Mouse (Mus musculus): ENCODE results near the gene Nop9. TPM values are rescaled to one million over a fixed set of nuclear protein-coding genes. Genes with fewer than 3 reads are reported as not detected.
A peak's percentile ranks its signal among the peaks of the same experiment; 100 is the strongest.

The Nop9 gene
- total and polyA plus RNA-seq, 2 experiments from 2014 or later: 14.2 to 20.2 TPM

- 37% methylated on average over 11 of the region's 11 CpGs for WGBS
- peak overlapping the region; percentile 53 for H3K4me3 ChIP-seq (ENCODE audit: low read depth, low read length)
- TF ChIP-seq EP300 (IDR thresholded peaks at IDR 0.05; ENCODE audit: low read depth) (no peak), CTCF (IDR thresholded peaks at IDR 0.05; ENCODE audit: low read depth) (no peak)
- no peak overlapping the region for H3K27ac ChIP-seq (ENCODE audit: low read depth)
- H3K9ac ChIP-seq (replicated peaks; ENCODE audit: low read depth, low read length): no peak overlapping the region
- H3K4me2 ChIP-seq (ENCODE audit: low read depth, low read length): peak overlapping the region; percentile 77
- H3K36me3 ChIP-seq (replicated peaks; ENCODE audit: control insufficient read depth, insufficient read depth, low read length): no peaks in the 10 kb centered on the region
- peaks cover 41% of the 10 kb centered on the region for H3K27me3 ChIP-seq (ENCODE audit: control insufficient read depth, insufficient read depth, low read length)
- no peak for ATAC-seq (ENCODE audit: insufficient read depth, low read depth)
- DNase-seq (ENCODE audit: low spot score): no peak
- peaks cover 11% of the 10 kb centered on the region; the same call in 1 of the 2 replicates for H3K4me1 ChIP-seq (ENCODE audit: control insufficient read depth, insufficient read depth)
- H3K9me3 ChIP-seq (replicated peaks; ENCODE audit: control insufficient read depth, low read length): no peaks in the 10 kb centered on the region
These were observed 42.2 kb downstream of the Nop9 start for GRCm38 (mm10) chr14:55787731-55788130.

DNA sequence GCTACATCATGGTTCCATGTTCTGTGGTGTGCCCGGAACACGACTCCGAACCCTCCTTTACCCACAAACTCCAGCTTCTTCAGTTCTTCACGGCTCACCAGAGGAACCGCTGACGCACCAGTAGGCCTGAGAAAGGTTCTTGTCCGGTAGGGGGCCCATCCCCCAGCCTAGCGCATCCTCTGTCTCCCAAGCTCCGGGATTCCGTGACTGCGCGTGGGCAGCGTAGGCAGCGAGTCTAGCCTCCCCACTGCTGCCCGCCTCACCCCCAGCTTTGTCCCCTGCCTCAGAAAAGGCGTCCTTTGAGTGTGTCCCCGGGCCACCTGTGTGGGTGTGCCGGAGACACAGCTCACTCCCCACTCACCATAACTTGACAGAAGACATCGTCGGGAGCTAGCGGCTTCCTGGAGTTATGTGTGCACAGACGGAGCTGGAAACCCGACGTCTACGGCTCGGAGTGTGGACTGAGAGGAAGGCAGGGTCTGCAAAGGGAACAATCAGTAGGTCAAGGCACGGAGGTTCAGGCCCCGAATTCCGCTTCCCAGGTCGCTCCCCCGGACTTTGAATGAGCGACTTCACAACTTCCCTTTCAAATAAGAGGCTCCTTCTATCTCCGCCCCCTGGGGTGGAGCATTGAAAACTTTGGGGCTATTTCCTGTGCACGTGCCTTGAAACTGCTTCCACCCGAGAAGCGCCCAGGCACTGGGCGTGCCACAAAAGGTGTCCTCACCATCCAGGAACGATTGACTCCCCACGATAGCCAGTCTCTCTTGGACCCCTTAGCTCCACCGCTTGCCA, 43.0 kb downstream of the Nop9 start, which contains the start of gene Ripk3:
Gene Ripk3 (minus strand): TSS at position 610 of the 795 bp plus-strand sequence.
- Histone ChIP-seq H3K4me2 (ENCODE audit: low read depth, low read length) (peak within 1 kb of the TSS; percentile 77), H3K4me3 (ENCODE audit: low read depth, low read length) (peak within 1 kb of the TSS; percentile 53), H3K4me1 (ENCODE audit: control insufficient read depth, insufficient read depth) (peaks cover 11% of the 10 kb centered on the region; the same call in 1 of the 2 replicates), H3K27ac (ENCODE audit: low read depth) (no peak within 1 kb of the TSS), H3K9me3 (replicated peaks; ENCODE audit: control insufficient read depth, low read length) (no peaks in the 10 kb centered on the region), H3K36me3 (replicated peaks; ENCODE audit: control insufficient read depth, insufficient read depth, low read length) (no peaks in the 10 kb centered on the region), H3K27me3 (ENCODE audit: control insufficient read depth, insufficient read depth, low read length) (peaks cover 38% of the 10 kb centered on the region), H3K9ac (replicated peaks; ENCODE audit: low read depth, low read length) (peak within 1 kb of the TSS; percentile 37; the same call in 1 of the 2 replicates)
- WGBS: 5% methylated on average over 40 of the region's 40 CpGs
- TF ChIP-seq CTCF (IDR thresholded peaks at IDR 0.05; ENCODE audit: low read depth) (no peak), EP300 (IDR thresholded peaks at IDR 0.05; ENCODE audit: low read depth) (no peak)
- DNase-seq (ENCODE audit: low spot score) (no peak), ATAC-seq (ENCODE audit: insufficient read depth, low read depth) (no peak)

DNA sequence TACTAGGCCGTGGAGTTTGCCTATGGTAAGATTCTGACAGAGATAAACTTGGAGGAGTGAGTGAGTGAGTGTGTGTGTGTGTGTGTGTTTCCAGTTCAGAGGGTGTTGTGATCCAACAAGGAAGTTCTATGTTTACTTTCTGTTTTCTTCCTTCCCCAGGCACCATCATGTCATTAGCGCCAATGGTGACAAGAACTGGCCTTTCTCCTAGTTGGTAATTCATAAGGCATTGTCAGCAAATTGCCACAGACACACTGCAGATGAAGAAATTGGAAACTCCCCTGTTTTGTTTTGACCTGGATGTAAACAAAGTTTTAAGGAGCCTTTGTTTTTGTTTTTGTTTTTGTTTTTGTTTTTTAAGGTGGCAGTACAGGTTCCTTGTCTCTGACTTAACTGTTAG, 48.0 kb downstream of the Nop9 start:
- DNase-seq (ENCODE audit: low spot score): no peak
- no peak overlapping the region for H3K4me2 ChIP-seq (ENCODE audit: low read depth, low read length)
- no peak for TF ChIP-seq EP300 (IDR thresholded peaks at IDR 0.05; ENCODE audit: low read depth)
- no peak for TF ChIP-seq CTCF (IDR thresholded peaks at IDR 0.05; ENCODE audit: low read depth)
- no peak overlapping the region for H3K4me3 ChIP-seq (ENCODE audit: low read depth, low read length)
- no peak overlapping the region for H3K9ac ChIP-seq (replicated peaks; ENCODE audit: low read depth, low read length)
- H3K27ac ChIP-seq (ENCODE audit: low read depth): no peak overlapping the region
- H3K9me3 ChIP-seq (replicated peaks; ENCODE audit: control insufficient read depth, low read length): no peaks in the 10 kb centered on the region
- peaks cover 9% of the 10 kb centered on the region for H3K27me3 ChIP-seq (ENCODE audit: control insufficient read depth, insufficient read depth, low read length)
- no peak for ATAC-seq (ENCODE audit: insufficient read depth, low read depth)
- H3K4me1 ChIP-seq (ENCODE audit: control insufficient read depth, insufficient read depth): peaks cover 8% of the 10 kb centered on the region; the same call in 1 of the 2 replicates
- 63% methylated on average over 2 of the region's 2 CpGs for WGBS
- H3K36me3 ChIP-seq (replicated peaks; ENCODE audit: control insufficient read depth, insufficient read depth, low read length): no peaks in the 10 kb centered on the region

- ATAC-seq (ENCODE audit: insufficient read depth, low read depth): no peak
- H3K27ac ChIP-seq (ENCODE audit: low read depth): no peak overlapping the region
These were observed 48.5 kb downstream of the Nop9 start for GRCm38 (mm10) chr14:55793946-55794345.

DNA sequence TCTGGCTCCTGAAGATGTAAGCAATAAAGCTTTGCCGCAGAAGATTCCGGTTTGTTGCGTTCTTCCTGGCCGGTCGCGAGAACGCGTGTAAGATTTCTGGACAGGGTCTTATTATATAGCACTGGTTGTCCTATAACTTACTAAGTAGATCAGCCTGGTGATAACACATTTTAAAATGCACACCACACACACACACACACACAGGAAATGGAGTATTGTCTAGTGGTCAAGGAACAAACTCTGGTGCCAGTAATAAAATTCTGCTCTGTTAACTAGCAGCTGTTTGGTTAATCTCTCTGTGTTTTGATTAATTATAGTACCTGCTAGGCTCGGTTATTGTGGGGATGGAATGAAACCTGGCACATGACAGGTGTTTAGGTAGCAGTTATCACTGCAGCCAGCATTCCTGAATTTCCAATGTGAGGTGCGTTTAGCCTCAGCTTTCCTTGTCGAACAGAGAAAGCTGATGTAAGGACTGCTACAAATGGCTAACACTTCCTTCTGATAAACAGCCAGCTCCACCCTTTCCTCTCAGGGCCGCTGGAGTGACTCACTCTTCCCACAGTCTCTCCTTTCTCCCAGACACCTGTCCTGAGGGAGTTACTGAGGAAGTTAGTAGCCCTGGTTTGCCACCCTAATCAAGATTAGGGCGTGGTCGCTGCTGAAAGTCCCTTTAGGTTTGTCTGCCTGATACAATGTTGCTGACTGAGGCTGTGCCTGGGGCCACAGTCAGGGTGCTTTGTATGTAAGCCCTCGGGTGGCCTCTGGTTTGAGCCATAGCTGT, 50.1 kb downstream of the Nop9 start:
- ATAC-seq (ENCODE audit: insufficient read depth, low read depth) (peak; percentile 76), DNase-seq (ENCODE audit: low spot score) (peak; percentile 76)
- H3K27me3 ChIP-seq (ENCODE audit: control insufficient read depth, insufficient read depth, low read length): no peaks in the 10 kb centered on the region
- TF ChIP-seq EP300 (IDR thresholded peaks at IDR 0.05; ENCODE audit: low read depth): peak; percentile 64; the same call in 1 of the 2 replicates
- no peak for TF ChIP-seq CTCF (IDR thresholded peaks at IDR 0.05; ENCODE audit: low read depth)
- no peak overlapping the region for H3K4me3 ChIP-seq (ENCODE audit: low read depth, low read length)
- peak overlapping the region; percentile 65 for H3K27ac ChIP-seq (ENCODE audit: low read depth)
- 0 out of 2 replicates have a peak, but pooled peaks cover 2% of the 10 kb centered on the region for H3K4me1 ChIP-seq (ENCODE audit: control insufficient read depth, insufficient read depth)
- H3K9me3 ChIP-seq (replicated peaks; ENCODE audit: control insufficient read depth, low read length): no peaks in the 10 kb centered on the region
- no peak overlapping the region for H3K9ac ChIP-seq (replicated peaks; ENCODE audit: low read depth, low read length)
- no peak overlapping the region for H3K4me2 ChIP-seq (ENCODE audit: low read depth, low read length)
- 60% methylated on average over 15 of the region's 15 CpGs for WGBS
- no peaks in the 10 kb centered on the region for H3K36me3 ChIP-seq (replicated peaks; ENCODE audit: control insufficient read depth, insufficient read depth, low read length)

More at GRCm38 (mm10) chr14:55793946-55794345, 48.5 kb downstream of the Nop9 start:
- H3K9me3 ChIP-seq (replicated peaks; ENCODE audit: control insufficient read depth, low read length): no peaks in the 10 kb centered on the region
- 0 out of 2 replicates have a peak, but pooled peaks cover 3% of the 10 kb centered on the region for H3K4me1 ChIP-seq (ENCODE audit: control insufficient read depth, insufficient read depth)
- no peak overlapping the region for H3K9ac ChIP-seq (replicated peaks; ENCODE audit: low read depth, low read length)
- no peak overlapping the region for H3K4me3 ChIP-seq (ENCODE audit: low read depth, low read length)
- H3K36me3 ChIP-seq (replicated peaks; ENCODE audit: control insufficient read depth, insufficient read depth, low read length): no peaks in the 10 kb centered on the region
- no peak for DNase-seq (ENCODE audit: low spot score)
- no peak for TF ChIP-seq EP300 (IDR thresholded peaks at IDR 0.05; ENCODE audit: low read depth)
- WGBS: 52% methylated on average over 2 of the region's 2 CpGs
- no peak overlapping the region for H3K4me2 ChIP-seq (ENCODE audit: low read depth, low read length)
- peaks cover 5% of the 10 kb centered on the region; the same call in 1 of the 2 replicates for H3K27me3 ChIP-seq (ENCODE audit: control insufficient read depth, insufficient read depth, low read length)

Other genes starting within 250 kb of the Nop9 start
Only the 30 nearest of the 35 such genes appear.
- 74.4 and 84.9 TPM in 2 replicates for gene Dcaf11, start 185.7 kb upstream of the Nop9 start, total RNA-seq (2014; rRNA removed; ENCODE audit: low replicate concordance)
- 75.2 and 81.6 TPM in 2 replicates for gene Dcaf11, start 185.7 kb upstream of the Nop9 start, polyA plus RNA-seq (2015; fragmentation: Nextera tagmentation; extraction: Ambion mirVana)
- gene A730061H03Rik, start 185.3 kb upstream of the Nop9 start, total RNA-seq (2014; rRNA removed; ENCODE audit: low replicate concordance): 15.5 TPM in 1 of 2 replicates, not detected in the other
- 1.3 and 1.4 TPM in 2 replicates for gene A730061H03Rik, start 185.3 kb upstream of the Nop9 start, polyA plus RNA-seq (2015; fragmentation: Nextera tagmentation; extraction: Ambion mirVana)
- 212 and 277 TPM in 2 replicates for gene Fitm1, start 170.1 kb upstream of the Nop9 start, total RNA-seq (2014; rRNA removed; ENCODE audit: low replicate concordance)
- gene Fitm1, start 170.1 kb upstream of the Nop9 start, polyA plus RNA-seq (2015; fragmentation: Nextera tagmentation; extraction: Ambion mirVana): 181 and 195 TPM in 2 replicates
- 145 and 181 TPM in 2 replicates for gene Psme1, start 167.6 kb upstream of the Nop9 start, total RNA-seq (2014; rRNA removed; ENCODE audit: low replicate concordance)
- 250 and 254 TPM in 2 replicates for gene Psme1, start 167.6 kb upstream of the Nop9 start, polyA plus RNA-seq (2015; fragmentation: Nextera tagmentation; extraction: Ambion mirVana)
- gene Emc9, start 160.4 kb upstream of the Nop9 start, total RNA-seq (2014; rRNA removed; ENCODE audit: low replicate concordance): 36.1 and 37.6 TPM in 2 replicates
- 52.9 and 54.1 TPM in 2 replicates for gene Emc9, start 160.4 kb upstream of the Nop9 start, polyA plus RNA-seq (2015; fragmentation: Nextera tagmentation; extraction: Ambion mirVana)
- gene Psme2, start 154.6 kb upstream of the Nop9 start, total RNA-seq (2014; rRNA removed; ENCODE audit: low replicate concordance): 35.3 and 352 TPM in 2 replicates
- 220 and 234 TPM in 2 replicates for gene Psme2, start 154.6 kb upstream of the Nop9 start, polyA plus RNA-seq (2015; fragmentation: Nextera tagmentation; extraction: Ambion mirVana)
- gene Rnf31, start 154.0 kb upstream of the Nop9 start, total RNA-seq (2014; rRNA removed; ENCODE audit: low replicate concordance): 15.0 and 20.1 TPM in 2 replicates
- gene Rnf31, start 154.0 kb upstream of the Nop9 start, polyA plus RNA-seq (2015; fragmentation: Nextera tagmentation; extraction: Ambion mirVana): 10.3 and 13.6 TPM in 2 replicates
- gene Irf9, start 142.1 kb upstream of the Nop9 start, total RNA-seq (2014; rRNA removed; ENCODE audit: low replicate concordance): 31.5 and 44.7 TPM in 2 replicates
- 11.6 and 14.2 TPM in 2 replicates for gene Irf9, start 142.1 kb upstream of the Nop9 start, polyA plus RNA-seq (2015; fragmentation: Nextera tagmentation; extraction: Ambion mirVana)
- gene Rec8, start 127.7 kb upstream of the Nop9 start, total RNA-seq (2014; rRNA removed; ENCODE audit: low replicate concordance): 1.5 and 9.1 TPM in 2 replicates
- 1.9 and 2.1 TPM in 2 replicates for gene Rec8, start 127.7 kb upstream of the Nop9 start, polyA plus RNA-seq (2015; fragmentation: Nextera tagmentation; extraction: Ambion mirVana)
- 34.9 and 49.8 TPM in 2 replicates for gene Ipo4, start 109.7 kb upstream of the Nop9 start, total RNA-seq (2014; rRNA removed; ENCODE audit: low replicate concordance)
- gene Ipo4, start 109.7 kb upstream of the Nop9 start, polyA plus RNA-seq (2015; fragmentation: Nextera tagmentation; extraction: Ambion mirVana): 32.0 and 37.6 TPM in 2 replicates
- gene Gm49378, start 107.8 kb upstream of the Nop9 start, total RNA-seq (2014; rRNA removed; ENCODE audit: low replicate concordance): 0.15 and 6.9 TPM in 2 replicates
- gene Gm49378, start 107.8 kb upstream of the Nop9 start, polyA plus RNA-seq (2015; fragmentation: Nextera tagmentation; extraction: Ambion mirVana): 1.1 and 1.2 TPM in 2 replicates
- gene Tm9sf1, start 101.9 kb upstream of the Nop9 start, total RNA-seq (2014; rRNA removed; ENCODE audit: low replicate concordance): 62.8 and 83.3 TPM in 2 replicates
- gene Tm9sf1, start 101.9 kb upstream of the Nop9 start, polyA plus RNA-seq (2015; fragmentation: Nextera tagmentation; extraction: Ambion mirVana): 62.7 and 67.4 TPM in 2 replicates
- gene Tssk4, start 95.5 kb upstream of the Nop9 start, total RNA-seq (2014; rRNA removed; ENCODE audit: low replicate concordance): 0.12 TPM in 1 of 2 replicates, not detected in the other
- gene Tssk4, start 95.5 kb upstream of the Nop9 start, polyA plus RNA-seq (2015; fragmentation: Nextera tagmentation; extraction: Ambion mirVana): 0.25 and 0.31 TPM in 2 replicates
- gene Mdp1, start 85.2 kb upstream of the Nop9 start, total RNA-seq (2014; rRNA removed; ENCODE audit: low replicate concordance): 62.4 and 66.0 TPM in 2 replicates
- 98.6 and 104 TPM in 2 replicates for gene Mdp1, start 85.2 kb upstream of the Nop9 start, polyA plus RNA-seq (2015; fragmentation: Nextera tagmentation; extraction: Ambion mirVana)
- 27.4 and 31.8 TPM in 2 replicates for gene Gmpr2, start 73.8 kb upstream of the Nop9 start, total RNA-seq (2014; rRNA removed; ENCODE audit: low replicate concordance)
- gene Gmpr2, start 73.8 kb upstream of the Nop9 start, polyA plus RNA-seq (2015; fragmentation: Nextera tagmentation; extraction: Ambion mirVana): 27.7 and 29.2 TPM in 2 replicates
- gene Nedd8, start 73.6 kb upstream of the Nop9 start, total RNA-seq (2014; rRNA removed; ENCODE audit: low replicate concordance): 137 and 141 TPM in 2 replicates
- gene Nedd8, start 73.6 kb upstream of the Nop9 start, polyA plus RNA-seq (2015; fragmentation: Nextera tagmentation; extraction: Ambion mirVana): 460 and 483 TPM in 2 replicates
- gene Tinf2, start 63.9 kb upstream of the Nop9 start, total RNA-seq (2014; rRNA removed; ENCODE audit: low replicate concordance): 11.9 and 20.2 TPM in 2 replicates
- gene Tinf2, start 63.9 kb upstream of the Nop9 start, polyA plus RNA-seq (2015; fragmentation: Nextera tagmentation; extraction: Ambion mirVana): 15.9 and 17.1 TPM in 2 replicates
- 0.85 and 1.3 TPM in 2 replicates for gene Tgm1, start 31.8 kb upstream of the Nop9 start, total RNA-seq (2014; rRNA removed; ENCODE audit: low replicate concordance)
- gene Tgm1, start 31.8 kb upstream of the Nop9 start, polyA plus RNA-seq (2015; fragmentation: Nextera tagmentation; extraction: Ambion mirVana): 0.11 and 0.27 TPM in 2 replicates
- gene Rabggta, start 23.4 kb upstream of the Nop9 start, total RNA-seq (2014; rRNA removed; ENCODE audit: low replicate concordance): 35.6 and 36.8 TPM in 2 replicates
- 20.8 and 21.8 TPM in 2 replicates for gene Rabggta, start 23.4 kb upstream of the Nop9 start, polyA plus RNA-seq (2015; fragmentation: Nextera tagmentation; extraction: Ambion mirVana)
- 51.9 and 58.1 TPM in 2 replicates for gene Dhrs1, start within 50 bp of the Nop9 start, total RNA-seq (2014; rRNA removed; ENCODE audit: low replicate concordance)
- gene Dhrs1, start within 50 bp of the Nop9 start, polyA plus RNA-seq (2015; fragmentation: Nextera tagmentation; extraction: Ambion mirVana): 62.9 and 65.0 TPM in 2 replicates
- 0.31 and 0.34 TPM in 2 replicates for gene Cideb, start 12.8 kb downstream of the Nop9 start, total RNA-seq (2014; rRNA removed; ENCODE audit: low replicate concordance)
- 2.8 and 3.6 TPM in 2 replicates for gene Cideb, start 12.8 kb downstream of the Nop9 start, polyA plus RNA-seq (2015; fragmentation: Nextera tagmentation; extraction: Ambion mirVana)
- not detected in 2 replicates for gene Ltb4r2, start 15.7 kb downstream of the Nop9 start, total RNA-seq (2014; rRNA removed; ENCODE audit: low replicate concordance)
- 0.10 and 0.22 TPM in 2 replicates for gene Ltb4r2, start 15.7 kb downstream of the Nop9 start, polyA plus RNA-seq (2015; fragmentation: Nextera tagmentation; extraction: Ambion mirVana)
- gene Ltb4r1, start 20.3 kb downstream of the Nop9 start, total RNA-seq (2014; rRNA removed; ENCODE audit: low replicate concordance): 0.62 TPM in 1 of 2 replicates, not detected in the other
- 0.38 and 0.40 TPM in 2 replicates for gene Ltb4r1, start 20.3 kb downstream of the Nop9 start, polyA plus RNA-seq (2015; fragmentation: Nextera tagmentation; extraction: Ambion mirVana)
- gene Adcy4, start 38.4 kb downstream of the Nop9 start, total RNA-seq (2014; rRNA removed; ENCODE audit: low replicate concordance): 16.2 and 17.4 TPM in 2 replicates
- 10.6 TPM in 2 replicates for gene Adcy4, start 38.4 kb downstream of the Nop9 start, polyA plus RNA-seq (2015; fragmentation: Nextera tagmentation; extraction: Ambion mirVana)
- 8.5 and 16.3 TPM in 2 replicates for gene Ripk3, start 43.2 kb downstream of the Nop9 start, total RNA-seq (2014; rRNA removed; ENCODE audit: low replicate concordance)
- gene Ripk3, start 43.2 kb downstream of the Nop9 start, polyA plus RNA-seq (2015; fragmentation: Nextera tagmentation; extraction: Ambion mirVana): 9.3 and 9.4 TPM in 2 replicates
- gene Nfatc4, start 77.5 kb downstream of the Nop9 start, total RNA-seq (2014; rRNA removed; ENCODE audit: low replicate concordance): 6.5 and 8.5 TPM in 2 replicates
- 3.4 and 4.0 TPM in 2 replicates for gene Nfatc4, start 77.5 kb downstream of the Nop9 start, polyA plus RNA-seq (2015; fragmentation: Nextera tagmentation; extraction: Ambion mirVana)
- 27.6 and 29.0 TPM in 2 replicates for gene Nynrin, start 108.3 kb downstream of the Nop9 start, total RNA-seq (2014; rRNA removed; ENCODE audit: low replicate concordance)
- 3.9 and 4.7 TPM in 2 replicates for gene Nynrin, start 108.3 kb downstream of the Nop9 start, polyA plus RNA-seq (2015; fragmentation: Nextera tagmentation; extraction: Ambion mirVana)
- 0.73 and 2.5 TPM in 2 replicates for gene Cbln3, start 138.7 kb downstream of the Nop9 start, total RNA-seq (2014; rRNA removed; ENCODE audit: low replicate concordance)
- 0.47 and 0.68 TPM in 2 replicates for gene Cbln3, start 138.7 kb downstream of the Nop9 start, polyA plus RNA-seq (2015; fragmentation: Nextera tagmentation; extraction: Ambion mirVana)
- gene Khnyn, start 139.3 kb downstream of the Nop9 start, total RNA-seq (2014; rRNA removed; ENCODE audit: low replicate concordance): 17.1 and 19.5 TPM in 2 replicates
- 5.0 and 5.3 TPM in 2 replicates for gene Khnyn, start 139.3 kb downstream of the Nop9 start, polyA plus RNA-seq (2015; fragmentation: Nextera tagmentation; extraction: Ambion mirVana)
- gene Sdr39u1, start 154.6 kb downstream of the Nop9 start, total RNA-seq (2014; rRNA removed; ENCODE audit: low replicate concordance): 89.1 and 138 TPM in 2 replicates
- gene Sdr39u1, start 154.6 kb downstream of the Nop9 start, polyA plus RNA-seq (2015; fragmentation: Nextera tagmentation; extraction: Ambion mirVana): 79.5 and 88.3 TPM in 2 replicates